Mouse (Mus musculus) thymus, adult 2 months (tissue): ENCODE data around the gene Gm45234. TPM values are rescaled to one million over a fixed set of nuclear protein-coding genes. Genes with fewer than 3 reads are reported as not detected.

Experiments
- DNase-seq: peaks from one replicate; pipeline ENCODE4 v3.0.0; 2021
- H3K27ac ChIP-seq: fragments of 200-500 bp; 2 replicates; pipeline ENCODE4 v1.5.1; 2012; ENCODE audit warnings: low read length, control low read depth; ENCODE audit not compliant: control insufficient read depth, insufficient read depth
- H3K27me3 ChIP-seq: fragments of 200-500 bp; 2 replicates; pipeline ENCODE4 v1.6.1; 2012; ENCODE audit warnings: mild to moderate bottlenecking, low read length, moderate library complexity, mixed read lengths; ENCODE audit not compliant: control insufficient read depth, insufficient read depth
- H3K36me3 ChIP-seq: fragments of 200-500 bp; 2 replicates; pipeline ENCODE4 v1.6.1; 2012; ENCODE audit warnings: mild to moderate bottlenecking, low read length, moderate library complexity; ENCODE audit not compliant: control insufficient read depth, insufficient read depth
- H3K4me1 ChIP-seq: fragments of 200-500 bp; replicated peaks from 2 replicates; pipeline ENCODE4 v1.6.1; 2012; ENCODE audit warnings: low read length; ENCODE audit not compliant: control insufficient read depth, insufficient read depth
- H3K4me3 ChIP-seq: fragments of 200-500 bp; 2 replicates; pipeline ENCODE4 v1.5.1; 2012; ENCODE audit warnings: mild to moderate bottlenecking, low read length, control low read depth, moderate library complexity; ENCODE audit not compliant: control insufficient read depth, insufficient read depth
- CTCF ChIP-seq: fragments of 200-500 bp; IDR thresholded peaks from 2 replicates; pipeline ENCODE4 v1.5.1; 2012; ENCODE audit warnings: mild to moderate bottlenecking, control low read depth, low read length, moderate library complexity, borderline replicate concordance; ENCODE audit not compliant: control insufficient read depth, poor library complexity, insufficient read depth; ENCODE audit errors: extremely low read depth
- POLR2A ChIP-seq: fragments of 200-500 bp; IDR thresholded peaks from 2 replicates; pipeline ENCODE4 v1.6.1; 2012; ENCODE audit warnings: mild to moderate bottlenecking, low read length, control low read depth, moderate library complexity; ENCODE audit not compliant: control insufficient read depth, poor library complexity, insufficient read depth; ENCODE audit errors: extremely low read depth
- WGBS: fragments of 180-500 bp; shearing (Covaris S2); methylation state at CpG from one replicate; pipeline ENCODE4 v1.1.7; 2018; 5-methylcytosine and 5-hydroxymethylcytosine counted together
- polyA plus RNA-seq: library from polyadenylated mRNA; depleted of rRNA; stranded (reverse); fragments of >200 nt; gene quantifications from 2 replicates; pipeline ENCODE4 v1.2.3, GENCODE M21; 2012

Gene Gm45234
- polyA plus RNA-seq, 1 experiment, result not detected

DNA sequence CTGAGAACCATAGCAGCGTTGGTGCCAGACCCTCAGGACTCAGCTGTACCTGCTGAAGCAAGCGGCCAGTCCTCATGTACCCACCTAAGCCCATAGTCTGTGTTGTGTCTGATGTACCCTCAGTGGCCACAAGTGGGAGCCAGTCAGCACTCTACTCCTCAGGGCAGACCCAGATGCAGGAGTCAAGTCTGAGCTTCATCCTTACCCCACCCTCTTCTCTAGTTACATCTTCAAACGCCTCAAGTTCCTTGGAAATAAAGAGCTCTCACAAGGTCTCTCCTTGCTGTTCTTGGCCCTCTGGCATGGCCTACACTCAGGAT lies 53.1 kb downstream of the Gm45234 start:
- Histone ChIP-seq H3K4me1 (no peaks in the 10 kb centered on the region), H3K36me3 (peaks cover 47% of the 10 kb centered on the region)
- peak; percentile 87 for DNase-seq

GRCm38 (mm10) chr6:124702102-124702783 lies 53.6 kb downstream of the Gm45234 start:
- Histone ChIP-seq H3K27ac (no peak overlapping the region), H3K36me3 (peaks cover 47% of the 10 kb centered on the region), H3K27me3 (no peaks in the 10 kb centered on the region), H3K4me3 (no peak overlapping the region), H3K4me1 (no peaks in the 10 kb centered on the region)
- TF ChIP-seq POLR2A, result no peak
- no peak for TF ChIP-seq CTCF
- DNase-seq, result no peak
- 93% methylated on average over 17 of the region's 17 CpGs for WGBS

More for the DNA sequence above, 53.1 kb downstream of the Gm45234 start:
- WGBS, result 63% methylated on average over 3 of the region's 3 CpGs
- TF ChIP-seq POLR2A, result no peak
- peak; percentile 80; the same call in 1 of the 2 replicates for TF ChIP-seq CTCF
- Histone ChIP-seq H3K4me3 (no peak overlapping the region), H3K27me3 (no peaks in the 10 kb centered on the region), H3K27ac (no peak overlapping the region)

GRCm38 (mm10) chr6:124701338-124701737 lies 54.5 kb downstream of the Gm45234 start:
- H3K4me1 ChIP-seq, result no peaks in the 10 kb centered on the region
- DNase-seq, result peak; percentile 50
- no peak overlapping the region for H3K4me3 ChIP-seq
- H3K27me3 ChIP-seq, result no peaks in the 10 kb centered on the region
- no peak for TF ChIP-seq POLR2A
- TF ChIP-seq CTCF, result no peak
- 94% methylated on average over 8 of the region's 8 CpGs for WGBS
- H3K36me3 ChIP-seq, result peaks cover 45% of the 10 kb centered on the region
- no peak overlapping the region for H3K27ac ChIP-seq

DNA sequence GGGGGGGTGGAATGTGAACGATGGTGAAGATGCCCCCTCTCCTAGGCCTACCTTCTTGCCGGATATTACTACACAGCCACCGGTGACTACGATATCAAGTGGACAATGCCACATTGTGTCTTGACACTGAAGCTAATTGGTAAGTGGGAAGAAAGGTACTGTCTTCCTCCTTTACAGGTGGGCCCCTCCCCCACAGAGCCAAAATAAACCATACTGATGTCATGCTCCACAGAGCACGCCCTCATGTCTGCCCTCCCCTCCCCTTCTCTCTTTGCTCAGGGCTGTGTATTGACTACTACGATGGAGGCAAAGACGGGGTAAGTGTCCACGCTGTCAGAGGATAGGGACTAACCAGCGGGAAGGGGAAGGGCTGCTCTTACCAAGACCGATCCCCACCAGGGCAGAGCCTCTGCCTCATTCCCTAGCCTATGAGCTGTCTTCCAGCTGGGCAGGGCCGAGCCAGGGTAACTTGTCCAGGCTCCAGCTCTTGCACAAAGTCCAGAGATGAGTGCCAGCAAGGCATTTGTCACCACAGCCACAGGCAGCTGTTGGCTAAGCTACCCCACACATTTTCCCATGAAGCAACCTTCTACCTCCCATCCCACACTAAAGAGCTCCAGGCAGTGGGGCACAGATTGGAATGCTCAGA lies 55.7 kb downstream of the Gm45234 start:
- no peak overlapping the region for H3K27ac ChIP-seq
- 90% methylated on average over 11 of the region's 11 CpGs for WGBS
- no peak overlapping the region for H3K4me3 ChIP-seq
- H3K27me3 ChIP-seq, result no peaks in the 10 kb centered on the region
- no peaks in the 10 kb centered on the region for H3K4me1 ChIP-seq
- H3K36me3 ChIP-seq, result peaks cover 37% of the 10 kb centered on the region
- no peak for DNase-seq
- TF ChIP-seq CTCF (no peak), POLR2A (no peak)

- TF ChIP-seq CTCF (no peak), POLR2A (no peak)
- 91% methylated on average over 4 of the region's 4 CpGs for WGBS
- Histone ChIP-seq H3K4me1 (peaks cover 6% of the 10 kb centered on the region), H3K4me3 (no peak overlapping the region), H3K27me3 (no peaks in the 10 kb centered on the region), H3K27ac (no peak overlapping the region), H3K36me3 (peaks cover 29% of the 10 kb centered on the region)
- DNase-seq, result no peak
Observed at GRCm38 (mm10) chr6:124699366-124699765, 56.5 kb downstream of the Gm45234 start.

- no peak for DNase-seq
- no peak for TF ChIP-seq POLR2A
- TF ChIP-seq CTCF, result no peak
- no peak overlapping the region for H3K27ac ChIP-seq
- no peaks in the 10 kb centered on the region for H3K27me3 ChIP-seq
- peaks cover 12% of the 10 kb centered on the region for H3K4me1 ChIP-seq
- WGBS, result 95% methylated on average over 6 of the region's 6 CpGs
- H3K4me3 ChIP-seq, result no peak overlapping the region
- H3K36me3 ChIP-seq, result peaks cover 23% of the 10 kb centered on the region
Observed at GRCm38 (mm10) chr6:124698751-124699150, 57.1 kb downstream of the Gm45234 start.
